Comparison of ENCODE assay signal across 8 mouse cellular contexts in the genomic region with DNA sequence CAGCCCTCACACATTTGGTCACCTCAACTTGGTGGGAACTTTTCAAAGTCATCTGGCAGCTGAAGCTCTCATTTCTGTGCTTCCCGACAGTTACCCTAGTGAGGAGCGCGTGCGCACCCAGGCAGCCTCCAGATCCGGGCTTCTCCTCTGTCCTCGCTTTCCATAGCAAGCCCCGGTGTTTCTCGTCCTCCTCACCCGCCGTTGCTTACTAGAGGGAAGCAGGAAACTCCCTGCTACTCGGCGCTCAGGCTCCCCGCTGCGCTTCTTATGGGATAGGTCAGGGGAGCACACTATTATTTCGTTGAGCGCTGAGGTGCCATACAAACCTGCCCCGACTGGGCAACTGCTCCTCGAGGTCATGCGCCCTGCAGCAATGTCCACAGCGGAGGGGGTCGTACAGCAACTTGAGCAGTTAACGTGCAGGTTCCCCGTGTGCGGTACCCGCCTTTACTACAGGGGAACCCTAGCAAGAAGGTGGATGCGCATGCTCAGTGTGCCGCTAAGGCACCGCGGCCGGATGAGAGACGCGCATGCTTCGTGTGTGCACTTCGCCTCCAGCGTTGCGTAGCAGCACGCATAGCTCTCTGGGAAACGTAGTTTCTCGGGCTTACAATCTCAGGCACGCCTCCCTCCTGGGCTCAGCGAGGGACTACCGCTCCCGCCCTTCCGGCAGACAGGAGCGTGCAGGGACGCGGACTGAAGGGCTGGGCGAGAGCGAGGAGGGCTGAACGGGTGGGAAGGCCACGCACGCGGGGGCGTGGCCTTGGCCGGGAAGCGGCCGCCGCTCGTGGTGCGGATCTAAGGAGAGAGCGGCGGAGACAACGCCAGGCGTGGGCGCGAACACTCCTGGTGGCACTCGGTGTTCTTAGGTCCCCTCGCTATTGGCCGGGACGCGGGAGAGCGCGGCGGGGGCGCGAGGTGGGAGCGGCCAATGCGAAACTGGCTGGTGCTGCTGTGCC. TPM values are rescaled to one million over a fixed set of nuclear protein-coding genes. Genes with fewer than 3 reads are reported as not detected.
DNase-seq lines count a peak whose midpoint lies in the region; ATAC-seq and TF ChIP-seq lines count a peak whose summit lies in the region.

Gene B3galnt2 (plus strand): TSS at position 596 of the 959 bp plus-strand sequence.

- peak; percentile 95 for TF ChIP-seq POLR2A in testis, adult 2 months (IDR thresholded peaks at IDR 0.05; ENCODE audit: control insufficient read depth, low read depth, low read length)

- H3K4me2 ChIP-seq in forebrain, embryonic 12.5 days, result peak within 1 kb of the TSS; percentile 72
- H3K4me2 ChIP-seq in heart, postnatal 0 days (ENCODE audit: low read depth, low read length), result peak within 1 kb of the TSS; percentile 84
- H3K4me2 ChIP-seq in liver, embryonic 16.5 days (ENCODE audit: low read depth, low read length), result peak within 1 kb of the TSS; percentile 93
- H3K4me2 ChIP-seq in neural tube, embryonic 13.5 days, result peak within 1 kb of the TSS; percentile 73

- H3K4me1 ChIP-seq in E14TG2a.4 (replicated peaks; ENCODE audit: low read depth, low read length), result peaks cover 23% of the 10 kb centered on the region; the same call in 1 of the 2 replicates
- H3K4me1 ChIP-seq in forebrain, embryonic 12.5 days, result peaks cover 7% of the 10 kb centered on the region
- H3K4me1 ChIP-seq in heart, postnatal 0 days (ENCODE audit: control insufficient read depth, insufficient read depth), result no peaks in the 10 kb centered on the region
- peaks cover 23% of the 10 kb centered on the region for H3K4me1 ChIP-seq in liver, embryonic 16.5 days (ENCODE audit: control insufficient read depth, low read depth, low read length)
- H3K4me1 ChIP-seq in neural tube, embryonic 13.5 days (replicated peaks), result peaks cover 22% of the 10 kb centered on the region
- no peaks in the 10 kb centered on the region for H3K4me1 ChIP-seq in testis, adult 2 months (ENCODE audit: control insufficient read depth, insufficient read depth, low read length)

- peak within 1 kb of the TSS; percentile 85 for H3K9ac ChIP-seq in forebrain, embryonic 12.5 days
- peak within 1 kb of the TSS; percentile 77 for H3K9ac ChIP-seq in heart, postnatal 0 days (replicated peaks; ENCODE audit: low read depth, low read length)
- peak within 1 kb of the TSS; percentile 81 for H3K9ac ChIP-seq in liver, embryonic 16.5 days (ENCODE audit: low read depth, low read length)
- H3K9ac ChIP-seq in neural tube, embryonic 13.5 days, result peak within 1 kb of the TSS; percentile 84

- H3K27ac ChIP-seq in forebrain, embryonic 12.5 days, result peak within 1 kb of the TSS; percentile 78
- peak within 1 kb of the TSS; percentile 79 for H3K27ac ChIP-seq in heart, postnatal 0 days (ENCODE audit: low read depth)
- H3K27ac ChIP-seq in liver, embryonic 16.5 days (ENCODE audit: low read length), result peak within 1 kb of the TSS; percentile 86
- peak within 1 kb of the TSS; percentile 86 for H3K27ac ChIP-seq in neural tube, embryonic 13.5 days (replicated peaks)
- peak within 1 kb of the TSS; percentile 90 for H3K27ac ChIP-seq in testis, adult 2 months (ENCODE audit: control insufficient read depth, insufficient read depth, low read depth, low read length)

- peak within 1 kb of the TSS; percentile 98 for H3K4me3 ChIP-seq in E14TG2a.4 (replicated peaks; ENCODE audit: low read length)
- peak within 1 kb of the TSS; percentile 86 for H3K4me3 ChIP-seq in forebrain, embryonic 12.5 days (replicated peaks)
- H3K4me3 ChIP-seq in heart, postnatal 0 days (ENCODE audit: low read depth, low read length), result peak within 1 kb of the TSS; percentile 90
- peak within 1 kb of the TSS; percentile 79 for H3K4me3 ChIP-seq in liver, embryonic 16.5 days (ENCODE audit: low read depth, low read length)
- peak within 1 kb of the TSS; percentile 80 for H3K4me3 ChIP-seq in neural tube, embryonic 13.5 days
- H3K4me3 ChIP-seq in testis, adult 2 months (ENCODE audit: control insufficient read depth, low read depth, low read length), result peak within 1 kb of the TSS; percentile 95

- WGBS in forebrain, embryonic 12.5 days, result under 1% methylated on average over 78 of the region's 78 CpGs
- WGBS in heart, postnatal 0 days, result under 1% methylated on average over 71 of the region's 78 CpGs
- WGBS in liver, embryonic 16.5 days (ENCODE audit: insufficient replicate concordance), result under 1% methylated on average over 77 of the region's 78 CpGs
- WGBS in neural tube, embryonic 13.5 days, result under 1% methylated on average over 76 of the region's 78 CpGs

- no peaks in the 10 kb centered on the region for H3K27me3 ChIP-seq in E14TG2a.4 (ENCODE audit: insufficient read depth, low read length)
- H3K27me3 ChIP-seq in forebrain, embryonic 12.5 days, result no peaks in the 10 kb centered on the region
- no peaks in the 10 kb centered on the region for H3K27me3 ChIP-seq in heart, postnatal 0 days (ENCODE audit: control insufficient read depth, insufficient read depth, low read length)
- no peaks in the 10 kb centered on the region for H3K27me3 ChIP-seq in liver, embryonic 16.5 days (ENCODE audit: control insufficient read depth, insufficient read depth, low read depth, low read length)
- no peaks in the 10 kb centered on the region for H3K27me3 ChIP-seq in neural tube, embryonic 13.5 days
- no peaks in the 10 kb centered on the region for H3K27me3 ChIP-seq in testis, adult 2 months (ENCODE audit: control insufficient read depth, insufficient read depth, low read length)

- ATAC-seq in forebrain, embryonic 12.5 days (ENCODE audit: low FRiP score), result peak; percentile 98
- ATAC-seq in heart, postnatal 0 days (ENCODE audit: insufficient read depth, low read depth), result peak; percentile 99
- ATAC-seq in liver, embryonic 16.5 days (ENCODE audit: low read depth), result peak; percentile 97
- peak; percentile 100 for ATAC-seq in neural tube, embryonic 13.5 days (ENCODE audit: low read depth)

- peak; percentile 99 for DNase-seq in c-Kit-positive CD71-positive TER-119-positive erythroid progenitor cells, embryonic 14.5 days (ENCODE audit: low spot score)
- DNase-seq in heart, postnatal 0 days (ENCODE audit: low spot score), result peak; percentile 100
- peak; percentile 96 to 97 for DNase-seq in kidney, postnatal 4 days

- peaks cover 23% of the 10 kb centered on the region for H3K36me3 ChIP-seq in E14TG2a.4 (ENCODE audit: insufficient read depth, low read length)
- H3K36me3 ChIP-seq in forebrain, embryonic 12.5 days (replicated peaks), result peaks cover 5% of the 10 kb centered on the region; the same call in 1 of the 2 replicates
- H3K36me3 ChIP-seq in heart, postnatal 0 days (replicated peaks; ENCODE audit: control insufficient read depth, insufficient read depth, low read length), result no peaks in the 10 kb centered on the region
- no peaks in the 10 kb centered on the region for H3K36me3 ChIP-seq in liver, embryonic 16.5 days (ENCODE audit: control insufficient read depth, insufficient read depth)
- no peaks in the 10 kb centered on the region for H3K36me3 ChIP-seq in neural tube, embryonic 13.5 days
- H3K36me3 ChIP-seq in testis, adult 2 months (ENCODE audit: control insufficient read depth, insufficient read depth, low read length), result no peaks in the 10 kb centered on the region

- TF ChIP-seq EP300 in heart, postnatal 0 days (IDR thresholded peaks at IDR 0.05; ENCODE audit: low read depth), result no peak

- no peak for TF ChIP-seq CTCF in E14TG2a.4 (conservative IDR thresholded peaks at IDR 0.05; ENCODE audit: low read length)
- no peak for TF ChIP-seq CTCF in heart, postnatal 0 days (IDR thresholded peaks at IDR 0.05; ENCODE audit: low read depth)
- TF ChIP-seq CTCF in testis, adult 2 months (IDR thresholded peaks at IDR 0.05; ENCODE audit: control insufficient read depth, insufficient read depth, insufficient replicate concordance, low read depth, low read length), result peak; percentile 17; the same call in 1 of the 2 replicates

- H3K9me3 ChIP-seq in E14TG2a.4 (ENCODE audit: low read length), result no peaks in the 10 kb centered on the region
- H3K9me3 ChIP-seq in forebrain, embryonic 12.5 days, result no peaks in the 10 kb centered on the region
- H3K9me3 ChIP-seq in heart, postnatal 0 days (replicated peaks; ENCODE audit: control insufficient read depth, low read length), result no peaks in the 10 kb centered on the region
- no peaks in the 10 kb centered on the region for H3K9me3 ChIP-seq in liver, embryonic 16.5 days (replicated peaks; ENCODE audit: control insufficient read depth, low read length)
- no peaks in the 10 kb centered on the region for H3K9me3 ChIP-seq in neural tube, embryonic 13.5 days

RNA-seq across cellular contexts. Expression of gene B3galnt2, which starts in this region (rescaled TPM):
- 39.9 and 40.2 TPM in 2 replicates for polyA plus RNA-seq in forebrain, embryonic 12.5 days (2016; fragmentation: Nextera tagmentation; extraction: Ambion mirVana)
- total RNA-seq in heart, postnatal 0 days (2014; rRNA removed; ENCODE audit: low replicate concordance), result 31.1 and 44.8 TPM in 2 replicates
- 8.6 and 8.8 TPM in 2 replicates for polyA plus RNA-seq in heart, postnatal 0 days (2015; fragmentation: Nextera tagmentation; extraction: Ambion mirVana)
- polyA plus RNA-seq in liver, embryonic 16.5 days (2015; fragmentation: Nextera tagmentation; extraction: Ambion mirVana), result 23.2 and 25.7 TPM in 2 replicates
- 18.8 and 19.9 TPM in 2 replicates for polyA plus RNA-seq in neural tube, embryonic 13.5 days (2015; fragmentation: Nextera tagmentation; extraction: Ambion mirVana)
- polyA plus RNA-seq in testis, adult 2 months (2012; rRNA removed), result 9.4 and 9.8 TPM in 2 replicates

Comparison
In these comparisons a context has a peak if more than half of its experiments do, and no peak if none do; other contexts are left out.
1. Peak in every context shown above with its lines: DNase-seq, ATAC-seq, H3K4me3 ChIP-seq and H3K27ac ChIP-seq.